Mouse (Mus musculus) bone marrow, adult 2 months (tissue): ENCODE measurements around the gene Plxna4.

Experiments used
- CTCF ChIP-seq: fragments of 200-500 bp; IDR thresholded peaks from 2 replicates; pipeline ENCODE4 v1.5.1; 2011; ENCODE audit warnings: low read length, control low read depth; ENCODE audit not compliant: control insufficient read depth, insufficient read depth
- POLR2A ChIP-seq: fragments of 200-500 bp; IDR thresholded peaks from 2 replicates; pipeline ENCODE4 v1.6.1; 2011; ENCODE audit warnings: low read depth, mild to moderate bottlenecking, control low read depth, low read length, borderline replicate concordance; ENCODE audit not compliant: control insufficient read depth

DNA sequence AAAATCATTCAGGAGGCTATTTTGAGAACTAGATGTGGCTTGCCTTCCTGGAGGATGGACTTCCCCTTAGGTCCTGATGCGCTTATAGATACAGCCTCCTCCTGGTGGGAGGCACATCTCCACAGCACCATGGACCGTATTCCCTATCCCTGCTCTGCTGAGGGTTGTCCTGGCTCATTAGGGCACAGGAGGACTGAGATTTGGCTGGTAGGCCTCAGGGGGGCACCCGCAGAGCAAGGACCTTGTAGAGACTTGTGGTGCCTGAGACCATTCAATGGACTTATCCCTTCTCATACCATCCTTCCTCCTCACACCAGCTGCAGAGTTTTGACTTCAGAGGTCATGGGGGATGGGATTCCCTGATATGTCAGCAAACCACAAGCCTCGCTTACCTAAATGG lies 47.8 kb downstream of the Plxna4 start:
- no peak for TF ChIP-seq POLR2A
- no peak for TF ChIP-seq CTCF
